Mouse (Mus musculus) WW6 (cell line): ENCODE results near the gene Npm1.

Source experiments
- DNase-seq: peaks from one replicate; pipeline ENCODE4 v3.0.0-alpha.2; 2013; ENCODE audit warnings: low read depth, low spot score

The Npm1 gene

DNA sequence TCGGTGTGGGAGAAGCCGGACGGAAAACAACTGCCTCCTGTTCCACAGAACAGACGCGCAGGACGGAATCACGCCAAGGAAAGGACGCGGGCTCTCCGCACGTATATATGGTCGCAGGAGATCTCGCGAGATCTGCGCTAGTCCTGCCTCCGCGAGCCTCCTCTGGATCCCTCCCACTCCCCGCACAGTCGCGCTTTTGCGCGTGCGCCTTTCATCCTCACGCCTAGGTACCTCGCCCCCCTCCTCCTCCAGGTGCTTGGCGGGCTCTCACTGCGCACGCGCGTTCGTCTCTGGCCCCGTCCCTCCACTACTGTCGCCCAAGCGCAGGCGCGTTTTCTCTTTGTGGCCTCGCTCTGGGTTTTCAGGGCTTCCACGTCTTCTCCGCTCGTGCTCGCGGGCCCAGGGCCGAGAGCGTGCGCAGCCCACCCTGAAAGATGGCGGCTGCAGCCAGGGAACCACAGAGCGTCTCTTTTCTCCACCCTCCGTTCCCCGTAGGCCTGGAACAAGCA is at the start of gene Npm1:
Npm1 (minus strand) TSS at position 209 of the 509 bp plus-strand sequence.
- peak; percentile 100 for DNase-seq

DNA sequence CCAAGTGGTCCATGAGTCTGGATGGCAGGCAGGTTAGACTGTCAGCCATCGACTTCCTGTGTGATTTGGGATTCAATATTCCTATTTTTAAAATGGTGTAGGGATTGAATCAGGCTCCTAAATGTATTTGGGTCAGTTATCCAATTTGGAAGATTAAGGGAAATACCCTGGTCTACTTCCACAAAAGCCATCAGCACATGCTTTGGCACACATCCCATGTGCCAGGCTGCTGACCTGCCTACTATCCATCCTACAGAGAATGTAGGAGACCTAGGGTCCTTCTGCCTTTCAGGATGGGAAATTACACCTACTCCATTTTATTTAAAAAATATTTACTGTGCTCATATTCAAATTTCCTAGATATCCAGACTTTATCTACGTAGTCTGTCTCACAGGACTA is 44.4 kb upstream of the Npm1 start:
- no peak for DNase-seq

DNA sequence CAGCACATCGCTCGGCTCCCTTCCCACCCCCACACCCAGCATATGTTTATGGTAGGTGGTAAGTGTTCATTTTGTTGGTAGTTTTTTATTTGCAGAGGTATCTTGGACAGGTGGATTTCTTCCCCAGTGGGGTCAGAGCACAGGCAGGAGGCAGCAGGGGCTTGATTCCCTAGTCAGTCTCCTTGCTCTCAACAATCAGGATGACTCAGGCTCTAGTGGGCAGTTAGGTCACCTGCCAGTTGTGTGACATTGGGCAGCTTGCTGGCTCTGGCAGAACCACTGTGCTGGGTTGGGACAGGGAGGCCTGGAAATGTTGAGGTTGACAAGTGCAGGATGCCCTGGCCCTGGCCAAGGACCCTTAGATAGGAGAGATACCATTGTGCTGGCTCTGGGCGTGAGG is 42.0 kb upstream of the Npm1 start:
- no peak for DNase-seq

DNA sequence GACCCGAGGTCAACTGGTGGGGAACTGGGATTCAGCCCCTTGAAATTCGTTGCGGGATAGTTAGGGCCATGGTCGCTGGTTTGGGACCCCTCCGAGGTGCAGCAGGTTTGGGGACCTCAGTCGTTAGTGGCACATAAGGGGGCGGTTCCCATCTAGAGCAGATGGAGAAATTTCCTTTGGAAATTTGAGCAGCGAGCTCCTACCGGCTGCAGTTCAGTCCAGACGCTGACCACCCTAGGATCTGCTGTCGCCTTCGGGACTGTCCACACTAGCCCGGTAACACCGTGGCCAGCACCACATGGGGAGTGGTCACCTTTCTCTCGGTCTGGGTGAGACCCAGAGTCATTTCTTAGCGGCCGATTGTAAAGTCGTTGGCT is 41.3 kb upstream of the Npm1 start:
- DNase-seq, result no peak

DNA sequence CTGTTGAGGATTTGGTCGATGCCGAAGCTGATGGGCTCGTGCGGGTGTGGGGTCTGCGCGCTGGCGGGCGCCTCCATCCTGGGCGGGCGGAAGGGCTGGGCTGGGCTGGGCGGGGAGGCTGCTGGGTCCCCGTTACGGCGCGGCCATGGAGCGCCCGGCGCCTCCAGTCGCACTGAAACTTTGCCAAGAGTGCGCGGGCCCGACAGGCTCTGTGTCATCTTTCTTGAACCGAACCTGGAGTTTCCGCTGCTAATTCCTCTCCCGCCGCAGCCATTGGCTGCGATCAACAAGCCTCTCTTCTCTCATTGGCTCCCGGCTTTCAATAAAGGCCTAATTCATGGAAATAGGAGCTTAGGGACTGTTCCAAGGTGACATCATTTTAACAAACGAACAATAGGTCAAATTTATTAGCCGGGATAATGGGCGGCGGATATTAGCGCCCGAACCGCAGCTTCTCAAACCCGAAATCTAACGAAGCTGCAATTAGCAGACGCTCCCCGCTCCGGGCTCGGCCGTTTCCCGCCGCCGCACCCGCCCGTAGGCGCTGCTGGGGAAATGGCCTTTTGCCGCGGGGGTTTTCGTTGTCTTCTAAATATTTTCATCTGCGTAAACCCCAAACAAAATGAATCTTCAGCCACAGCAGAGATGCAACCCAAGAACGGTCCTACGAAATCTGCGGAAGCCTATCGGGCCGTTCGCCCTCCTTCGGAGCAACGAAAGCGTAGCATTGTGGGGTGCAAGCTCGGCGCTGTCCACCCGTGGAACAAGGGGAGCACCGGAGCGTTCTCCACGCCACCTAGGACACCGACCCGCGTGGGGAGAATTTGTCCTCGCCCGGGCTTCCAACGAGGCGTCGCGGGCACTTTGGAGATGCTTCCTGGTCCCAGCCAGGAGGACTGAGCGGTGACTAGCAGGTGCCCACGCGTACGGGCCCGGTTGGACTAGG is 40.6 kb upstream of the Npm1 start, which contains the start of gene Tlx3:
Tlx3 (minus strand) TSS at position 207 of the 946 bp plus-strand sequence.
- peak; percentile 80 for DNase-seq

DNA sequence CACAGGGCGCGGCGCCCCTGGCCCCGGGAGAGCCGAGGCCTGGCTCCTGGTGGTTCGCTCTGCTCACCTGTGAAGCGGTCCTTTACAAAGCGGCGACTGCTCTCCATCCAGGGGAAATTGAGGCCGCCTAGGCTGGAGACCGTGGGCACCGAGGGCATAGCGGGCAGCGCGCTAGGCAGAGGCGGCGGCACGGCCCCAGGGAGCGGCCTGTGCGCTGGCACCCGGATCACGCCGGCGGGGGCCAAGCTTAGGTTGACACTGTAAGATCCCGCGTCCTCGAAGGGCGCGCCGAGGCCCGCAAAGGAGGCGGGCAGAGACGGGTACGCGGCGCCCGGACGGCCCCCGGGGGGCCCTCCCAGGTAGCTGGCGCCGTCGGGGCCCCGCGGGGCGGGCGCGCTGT is 40.0 kb upstream of the Npm1 start:
- DNase-seq, result no peak

DNA sequence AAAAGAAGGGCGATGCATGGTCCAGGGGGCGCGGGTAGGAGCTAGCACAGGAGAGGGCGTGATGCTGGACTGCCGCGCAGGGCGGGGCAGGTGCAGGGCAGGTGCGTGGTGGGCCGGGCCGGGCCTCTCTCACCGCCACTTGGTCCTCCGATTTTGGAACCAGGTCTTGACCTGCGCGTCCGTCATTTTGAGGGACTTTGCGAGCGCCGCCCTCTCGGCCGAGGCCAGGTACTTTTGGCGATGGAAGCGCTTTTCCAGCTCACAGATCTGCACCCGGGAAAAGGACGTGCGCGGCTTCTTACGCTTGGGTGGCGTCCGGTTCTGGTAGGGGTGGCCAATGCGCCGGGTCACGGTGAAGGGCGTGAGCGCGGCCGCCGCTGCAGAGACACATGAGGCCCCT is 39.3 kb upstream of the Npm1 start:
- DNase-seq, result no peak

DNA sequence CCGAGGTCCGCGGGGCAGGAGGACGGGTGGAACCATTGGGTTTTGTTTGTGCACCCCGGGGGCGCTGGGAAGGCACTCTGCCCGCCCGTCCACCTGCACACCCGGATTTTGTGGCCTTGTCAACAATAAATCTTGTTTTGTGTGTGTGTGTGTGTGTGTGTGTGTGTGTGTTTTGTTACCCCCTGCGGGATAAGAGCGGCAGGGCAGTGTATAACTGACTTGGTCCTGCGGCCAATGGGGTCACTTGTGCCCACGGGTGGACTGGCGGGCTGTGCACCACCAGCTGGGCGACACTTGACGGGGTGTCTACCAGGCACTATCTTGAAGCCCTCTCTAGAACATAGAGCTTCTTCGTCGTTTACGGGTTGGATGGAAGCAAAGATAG is 38.6 kb upstream of the Npm1 start:
- DNase-seq, result no peak

DNA sequence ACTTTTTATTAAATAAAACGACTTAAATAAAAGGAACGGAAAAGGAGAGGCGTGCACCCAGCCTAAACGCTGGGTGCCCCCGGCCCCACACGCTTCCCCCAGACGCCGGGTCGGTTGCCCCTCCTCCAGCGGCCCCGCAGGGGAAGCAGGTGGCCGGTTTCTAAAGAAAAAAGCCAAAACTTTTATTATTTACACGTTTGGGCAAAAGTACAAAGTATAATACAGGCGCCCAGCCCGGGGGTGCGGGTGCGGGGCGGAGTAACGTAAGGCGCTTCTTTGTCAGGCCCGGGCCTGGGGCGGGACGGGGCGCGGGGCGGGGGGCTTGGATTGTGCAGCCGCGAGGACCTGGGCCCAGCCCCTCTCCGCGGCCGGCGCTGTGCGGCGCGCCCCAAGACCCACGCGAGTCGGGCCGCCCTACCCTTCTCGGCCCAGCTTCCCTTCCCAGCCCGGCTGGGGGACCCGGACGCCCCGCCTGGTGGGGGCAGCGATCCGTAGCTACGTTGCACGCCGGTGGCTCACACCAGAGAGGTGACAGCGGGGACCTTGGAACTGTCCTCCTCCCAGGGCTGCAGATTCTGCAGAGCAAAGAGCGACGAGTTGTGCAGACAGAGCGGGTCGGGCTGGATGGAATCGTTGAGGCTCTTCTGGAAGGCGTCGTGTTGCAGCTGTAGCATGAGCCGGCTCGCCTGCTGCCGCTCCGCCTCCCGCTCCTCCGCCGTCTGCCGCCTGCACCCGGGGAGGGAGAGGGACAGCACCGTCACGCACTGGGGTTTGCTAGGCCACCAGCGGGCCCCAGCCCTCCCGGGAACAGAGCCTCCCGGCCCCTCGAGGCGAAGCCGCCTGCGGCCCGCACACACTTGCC is 38.0 kb upstream of the Npm1 start:
- no peak for DNase-seq

DNA sequence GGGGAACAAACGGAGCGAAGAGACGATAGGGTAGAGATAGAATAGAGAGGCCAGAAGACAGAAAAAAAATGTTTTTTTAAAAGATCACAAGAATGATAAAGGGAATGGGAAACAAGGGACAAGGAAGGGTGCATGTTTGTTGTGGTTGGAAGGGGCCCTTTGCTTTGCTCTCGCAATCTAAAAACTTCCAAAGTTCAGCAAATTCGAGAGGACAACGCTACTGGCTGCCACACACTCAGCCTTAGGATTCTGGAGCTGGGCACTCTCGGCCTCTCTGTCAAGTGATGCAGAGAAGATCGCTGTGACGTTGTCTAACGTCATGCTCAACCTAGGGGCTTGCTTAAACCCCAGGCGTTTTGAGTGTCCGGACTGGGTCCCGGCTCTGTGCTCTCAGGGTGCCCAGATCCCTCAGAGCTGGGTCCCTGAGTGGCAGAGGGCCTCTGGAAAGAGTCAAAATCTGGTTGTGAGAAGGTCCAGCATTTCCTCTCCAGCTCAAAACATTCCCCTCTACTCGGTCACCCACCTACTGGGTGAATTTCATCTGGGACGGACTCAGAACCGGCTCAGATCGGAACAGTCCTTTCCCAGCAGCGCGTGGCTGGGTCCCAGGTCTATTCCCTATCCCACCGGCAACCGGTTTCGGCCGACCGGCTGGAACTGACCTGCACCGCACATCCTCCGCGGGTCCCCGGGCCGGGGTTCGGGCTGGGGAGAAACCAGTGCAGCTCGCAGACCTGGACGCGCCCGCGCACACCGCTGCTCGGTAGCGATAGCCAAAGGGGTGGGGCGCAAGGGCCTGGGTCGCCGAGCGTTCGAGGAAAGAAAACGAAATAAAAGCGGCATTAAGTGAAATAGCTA is 37.1 kb upstream of the Npm1 start:
- DNase-seq, result no peak

DNA sequence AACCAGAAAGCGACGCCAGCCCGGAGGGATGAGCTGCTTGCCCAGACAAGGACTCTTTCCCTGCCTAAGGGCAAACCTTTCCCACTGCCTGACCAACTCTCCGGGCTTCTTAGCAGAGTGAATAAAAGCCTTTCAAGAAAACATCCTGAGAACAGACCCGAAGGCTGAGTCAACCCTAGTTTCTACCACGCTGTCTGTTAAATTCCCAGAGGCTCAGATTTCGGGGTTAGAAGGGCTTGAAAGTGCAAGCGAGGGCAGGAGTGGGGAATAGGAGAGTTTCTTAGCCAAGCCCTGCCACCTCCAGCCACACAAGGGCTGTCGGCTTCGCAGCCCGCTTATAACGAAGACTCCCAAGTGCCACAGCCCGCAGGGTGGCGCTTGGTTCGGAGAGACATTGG is 36.1 kb upstream of the Npm1 start:
- DNase-seq, result no peak

DNA sequence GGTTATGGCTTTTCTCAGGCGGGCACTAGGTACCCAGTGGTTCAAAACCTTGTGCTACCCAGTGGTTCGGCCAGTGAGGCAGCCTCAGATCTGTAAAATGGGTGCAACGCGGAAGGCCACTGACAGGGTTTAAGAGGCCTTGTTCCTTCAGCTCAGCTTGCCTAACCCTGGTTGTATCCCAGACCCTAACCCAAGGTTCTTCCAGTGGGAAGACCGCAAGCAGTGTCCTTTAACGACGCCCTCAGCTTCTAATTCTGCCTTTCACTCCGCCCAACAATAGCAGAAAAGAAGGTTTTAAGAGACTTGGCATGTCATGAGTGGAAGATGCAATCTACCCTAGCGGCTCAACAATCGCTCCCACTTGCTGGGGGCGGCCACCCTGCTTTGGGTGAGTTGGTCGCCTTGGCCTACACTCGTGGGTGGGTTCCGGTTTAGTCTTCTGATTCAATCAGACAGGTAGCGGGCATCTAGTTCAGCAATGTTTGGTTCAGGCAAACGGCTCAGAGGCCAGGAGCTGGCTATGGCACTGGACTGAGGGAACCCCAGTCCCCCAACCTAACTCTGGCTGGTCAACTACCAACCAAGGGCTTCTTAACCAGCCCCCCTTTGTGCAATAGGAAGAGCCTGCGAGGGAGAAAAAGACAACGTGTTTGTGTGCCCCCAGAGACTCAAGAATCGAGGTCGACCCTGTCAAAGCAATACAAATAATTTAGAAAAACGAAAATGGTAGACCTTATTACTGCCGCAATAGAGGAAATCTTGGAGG is 35.5 kb upstream of the Npm1 start:
- DNase-seq, result no peak

DNA sequence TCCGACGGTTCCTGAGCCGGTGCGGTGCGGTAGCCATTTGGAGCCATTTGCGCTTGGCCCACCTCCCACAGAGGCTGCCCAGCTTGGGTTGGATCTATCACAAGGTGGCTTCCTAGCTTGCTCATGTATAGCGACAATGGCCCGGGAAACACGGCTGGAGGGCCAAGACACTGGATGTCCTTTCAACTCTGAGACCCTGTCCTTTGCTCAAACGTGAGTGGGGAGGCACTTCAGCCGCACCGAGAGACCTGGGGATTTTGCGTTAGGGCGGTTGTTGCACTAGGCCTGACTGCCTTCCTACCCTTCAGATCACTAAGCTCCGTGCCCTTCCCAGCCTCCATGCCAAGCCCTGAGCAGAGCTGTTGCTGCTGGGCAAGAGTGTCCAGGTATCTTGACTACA is 34.7 kb upstream of the Npm1 start:
- no peak for DNase-seq

DNA sequence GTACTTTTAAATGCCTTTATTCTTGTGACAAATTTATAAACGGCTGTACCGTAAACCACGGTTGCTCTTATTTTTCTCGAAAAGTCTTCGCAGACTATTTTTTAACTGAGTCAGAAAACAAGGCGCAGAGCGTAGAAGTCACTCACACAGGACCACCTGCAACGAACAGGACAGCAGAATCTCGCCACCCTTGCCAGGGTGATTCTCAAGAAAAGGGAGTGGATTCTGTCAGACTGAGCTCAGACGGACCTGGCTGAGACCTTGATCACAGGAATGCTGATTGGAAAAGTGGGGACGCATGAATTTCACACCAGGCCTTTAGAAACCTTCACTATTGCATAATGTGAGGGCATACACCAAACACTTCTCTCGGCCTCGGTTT is 34.1 kb upstream of the Npm1 start:
- no peak for DNase-seq

DNA sequence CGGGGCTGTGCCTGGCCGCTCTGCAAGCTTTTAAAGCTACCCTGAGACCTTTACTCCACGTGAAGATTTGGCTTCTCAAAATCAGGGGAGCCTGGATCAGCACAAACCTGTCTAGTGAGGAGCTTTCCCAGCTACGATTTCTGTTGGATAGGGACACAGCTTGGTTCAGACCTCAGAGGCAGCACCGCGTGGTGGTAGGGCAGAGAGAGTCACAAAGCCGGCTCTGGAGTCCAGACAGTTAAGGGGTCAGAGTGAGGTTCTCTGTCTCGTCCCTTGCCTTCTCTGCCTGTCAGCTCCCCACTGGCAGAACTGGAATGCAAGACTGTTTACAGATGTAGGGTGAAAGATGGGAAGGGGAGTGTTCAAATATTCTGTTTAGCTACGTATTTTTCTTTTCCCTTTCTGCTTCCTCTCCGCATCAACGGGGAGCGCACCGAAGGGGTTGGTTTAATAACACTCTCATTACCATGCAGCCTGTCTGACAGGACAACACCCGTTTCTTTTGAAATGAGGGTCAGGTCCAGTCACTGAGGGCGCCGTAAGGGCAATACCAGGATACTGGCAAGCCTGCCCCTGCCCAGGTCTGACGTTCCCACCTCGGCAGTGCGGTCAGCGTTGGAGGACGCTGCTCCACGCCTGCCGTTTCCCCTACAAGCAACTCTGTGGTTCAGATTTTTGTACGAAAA is 33.6 kb upstream of the Npm1 start:
- DNase-seq, result no peak

DNA sequence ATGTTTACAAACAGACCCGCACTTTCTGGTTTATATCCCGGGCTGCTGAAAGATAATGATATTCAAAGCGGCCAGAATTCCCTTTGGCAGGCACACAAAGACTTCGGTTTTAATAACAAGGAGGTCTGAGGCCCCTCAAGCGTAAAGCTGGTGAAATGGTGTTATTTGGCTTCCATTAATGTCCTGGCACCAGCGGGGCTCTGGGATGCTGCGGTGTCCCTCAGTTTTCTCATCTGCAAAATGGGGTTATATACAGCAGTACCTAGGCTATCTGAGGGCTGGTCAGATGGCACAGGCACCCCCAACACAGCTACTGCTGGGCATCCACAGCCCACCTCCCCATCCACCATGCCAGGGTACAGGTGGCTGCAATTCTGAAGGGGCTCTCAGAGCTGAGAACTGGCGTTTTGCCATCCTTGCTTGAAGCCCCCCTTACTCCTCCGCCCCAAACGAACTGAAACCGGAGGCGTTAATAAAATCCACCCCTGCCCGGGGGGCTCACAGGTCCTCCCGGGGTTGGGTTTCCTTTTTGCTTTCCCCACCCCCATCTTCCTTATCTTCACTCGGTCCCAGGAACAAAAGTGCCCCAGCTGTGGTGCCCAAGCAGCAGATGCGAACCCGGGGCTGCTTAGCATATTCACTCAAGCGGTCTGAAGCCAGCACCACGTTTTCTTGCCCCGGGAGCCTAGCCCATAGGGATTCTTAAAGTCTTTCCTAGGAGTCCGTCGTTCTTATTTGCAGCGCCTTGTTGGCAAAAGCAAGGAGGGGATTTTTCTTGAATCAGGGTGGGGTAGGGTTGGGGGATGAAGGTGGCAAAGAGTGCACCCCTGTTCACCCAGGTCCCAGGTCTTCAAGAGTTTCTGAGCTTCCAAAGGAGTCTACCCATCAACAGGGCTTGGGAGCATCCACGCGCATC is 32.8 kb upstream of the Npm1 start:
- DNase-seq, result no peak

DNA sequence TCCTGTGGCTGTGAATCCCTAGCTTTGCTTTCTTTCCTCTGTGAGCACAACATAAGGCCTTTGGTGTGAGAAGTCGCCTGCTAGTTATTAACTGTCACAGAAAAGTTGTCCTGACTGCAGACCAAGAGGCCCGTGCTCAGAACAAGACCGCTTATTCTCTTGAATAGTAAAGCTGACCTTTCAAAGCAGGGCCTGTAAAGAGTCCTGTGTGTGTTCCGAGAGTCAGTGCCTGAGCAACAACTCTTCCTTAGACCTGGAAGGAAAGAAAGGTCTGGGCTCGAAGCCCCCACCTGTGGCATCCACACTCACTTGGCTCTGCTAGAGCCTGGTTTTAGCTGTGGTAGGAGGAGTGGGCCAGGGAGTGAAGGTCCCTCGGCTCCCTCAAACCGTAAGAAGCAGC is 32.1 kb upstream of the Npm1 start:
- no peak for DNase-seq

DNA sequence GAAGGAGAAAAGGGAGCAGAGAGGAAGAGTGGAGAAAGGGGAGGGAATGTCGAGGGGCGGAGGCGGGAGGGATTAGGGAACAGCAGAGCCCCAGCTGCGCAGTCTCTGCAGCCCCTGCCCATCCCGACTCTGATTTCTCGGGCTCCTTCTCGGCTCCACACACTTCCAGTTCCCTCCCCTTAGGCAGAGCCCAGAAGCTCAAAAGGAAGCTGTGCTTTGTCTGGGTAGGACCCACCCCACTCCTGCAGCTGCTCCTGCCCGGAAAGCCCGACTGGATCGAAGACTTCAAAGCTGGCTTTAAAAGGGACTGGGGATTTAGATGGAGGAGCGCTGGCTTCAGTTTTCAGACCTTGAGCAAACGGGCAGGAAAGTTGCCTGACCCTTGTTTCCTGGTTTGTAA is 30.7 kb upstream of the Npm1 start:
- no peak for DNase-seq

DNA sequence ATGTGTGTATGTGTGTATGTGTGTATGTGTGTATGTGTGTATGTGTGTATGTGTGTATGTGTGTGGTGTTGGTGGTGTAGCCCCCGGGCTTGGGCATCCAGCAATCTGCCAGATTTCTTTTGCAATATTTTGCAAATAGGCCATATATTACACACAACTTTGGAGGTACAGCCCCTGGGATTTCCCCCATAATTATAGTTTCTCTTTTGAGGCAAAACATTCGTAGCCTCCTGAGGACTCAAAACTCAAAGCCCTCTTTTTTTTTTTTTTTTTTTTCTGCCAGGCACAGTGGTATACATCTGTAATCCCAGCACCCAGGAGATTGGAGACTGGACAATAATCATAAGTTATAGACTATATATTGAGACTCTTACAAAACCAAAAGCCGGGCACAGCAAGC is 18.8 kb upstream of the Npm1 start:
- no peak for DNase-seq
